Mouse (Mus musculus) intestine, postnatal 0 days (tissue): ENCODE measurements around the gene Amz2. TPM values are rescaled to one million over a fixed set of nuclear protein-coding genes. Genes with fewer than 3 reads are reported as not detected.

Source experiments
- ATAC-seq: fragments of 200-750 bp; cut with Nextera tagmentation; 2 replicates; pipeline ENCODE4 v1.8.0; 2017; ENCODE audit warnings: mild to moderate bottlenecking, moderate TSS enrichment, moderate library complexity
- H3K27ac ChIP-seq: fragments of 300-500 bp; sonication (generic); 2 replicates; pipeline ENCODE4 v1.5.1; 2014; ENCODE audit warnings: mild to moderate bottlenecking, low read depth, low read length, moderate library complexity
- H3K27me3 ChIP-seq: fragments of 300-500 bp; sonication (generic); replicated peaks from 2 replicates; pipeline ENCODE4 v1.6.1; 2014; ENCODE audit warnings: low read length, mixed read lengths; ENCODE audit not compliant: control insufficient read depth, insufficient read depth
- H3K36me3 ChIP-seq: fragments of 300-500 bp; sonication (generic); 2 replicates; pipeline ENCODE4 v1.6.1; 2014; ENCODE audit warnings: mild to moderate bottlenecking, moderate library complexity; ENCODE audit not compliant: control insufficient read depth, insufficient read depth
- H3K4me1 ChIP-seq: fragments of 300-500 bp; sonication (generic); replicated peaks from 2 replicates; pipeline ENCODE4 v1.6.1; 2014; ENCODE audit warnings: antibody characterized with exemption, low read length, mixed read lengths; ENCODE audit not compliant: control insufficient read depth, insufficient read depth
- H3K4me2 ChIP-seq: fragments of 300-500 bp; sonication (generic); replicated peaks from 2 replicates; pipeline ENCODE4 v1.6.1; 2014; ENCODE audit warnings: low read depth, mild to moderate bottlenecking, moderate library complexity
- H3K4me3 ChIP-seq: fragments of 300-500 bp; sonication (generic); 2 replicates; pipeline ENCODE4 v1.5.1; 2014; ENCODE audit warnings: low read depth, low read length
- H3K9ac ChIP-seq: fragments of 300-500 bp; sonication (generic); 2 replicates; pipeline ENCODE4 v1.6.1; 2014; ENCODE audit warnings: mild to moderate bottlenecking, low read depth, low read length
- H3K9me3 ChIP-seq: fragments of 300-500 bp; sonication (generic); 2 replicates; pipeline ENCODE4 v1.6.1; 2016; ENCODE audit warnings: mixed run types; ENCODE audit not compliant: control insufficient read depth
- CTCF ChIP-seq: sonication (generic); IDR thresholded peaks from 2 replicates; pipeline ENCODE4 v1.5.1; 2016; ENCODE audit warnings: low read depth, mild to moderate bottlenecking, control low read depth, antibody characterized with exemption, moderate library complexity
- WGBS: fragments of 180-500 bp; shearing (Covaris S2); extraction: QIAGEN DNeasy Blood & Tissue Kit; methylation state at CpG from one replicate; pipeline ENCODE4 v1.1.7; 2014; 5-methylcytosine and 5-hydroxymethylcytosine counted together
- polyA plus RNA-seq: library from polyadenylated mRNA; unstranded; fragments of >200 nt; fragmentation: Nextera tagmentation; extraction: Ambion mirVana; gene quantifications from 2 replicates; pipeline ENCODE4 v1.2.1, GENCODE M21; 2015

Amz2 gene
- polyA plus RNA-seq, 1 experiment from 2014 or later, result 22.7 TPM

GRCm38 (mm10) chr11:109410197-109410980 is 15.4 kb upstream of the Amz2 start:
- TF ChIP-seq CTCF, result no peak
- Histone ChIP-seq H3K4me2 (no peak overlapping the region), H3K27ac (no peak overlapping the region), H3K27me3 (no peaks in the 10 kb centered on the region), H3K36me3 (no peaks in the 10 kb centered on the region), H3K9me3 (no peaks in the 10 kb centered on the region), H3K9ac (no peak overlapping the region), H3K4me1 (no peaks in the 10 kb centered on the region), H3K4me3 (no peak overlapping the region)
- 76% methylated on average over 15 of the region's 15 CpGs for WGBS
- no peak for ATAC-seq

GRCm38 (mm10) chr11:109413617-109414016 is 12.1 kb upstream of the Amz2 start, which contains the start of gene 9930022D16Rik:
Gene 9930022D16Rik (plus strand): TSS chr11:109413917.
- H3K27ac ChIP-seq, result no peak within 1 kb of the TSS
- H3K27me3 ChIP-seq, result no peaks in the 10 kb centered on the region
- no peaks in the 10 kb centered on the region for H3K36me3 ChIP-seq
- no peaks in the 10 kb centered on the region for H3K9me3 ChIP-seq
- no peak for TF ChIP-seq CTCF
- H3K4me3 ChIP-seq, result no peak within 1 kb of the TSS
- no peaks in the 10 kb centered on the region for H3K4me1 ChIP-seq
- no peak within 1 kb of the TSS for H3K4me2 ChIP-seq
- 77% methylated on average over 6 of the region's 6 CpGs for WGBS
- ATAC-seq, result no peak
- no peak within 1 kb of the TSS for H3K9ac ChIP-seq

GRCm38 (mm10) chr11:109414802-109415201 is 10.9 kb upstream of the Amz2 start:
- Histone ChIP-seq H3K27ac (no peak overlapping the region), H3K4me3 (no peak overlapping the region), H3K27me3 (no peaks in the 10 kb centered on the region), H3K4me2 (no peak overlapping the region), H3K9ac (no peak overlapping the region), H3K4me1 (no peaks in the 10 kb centered on the region), H3K9me3 (no peaks in the 10 kb centered on the region), H3K36me3 (no peaks in the 10 kb centered on the region)
- no peak for ATAC-seq
- WGBS, result 90% methylated on average over 5 of the region's 5 CpGs
- no peak for TF ChIP-seq CTCF

GRCm38 (mm10) chr11:109416709-109417420 is 8.9 kb upstream of the Amz2 start:
- no peak for TF ChIP-seq CTCF
- Histone ChIP-seq H3K27ac (no peak overlapping the region), H3K4me3 (no peak overlapping the region), H3K9ac (no peak overlapping the region), H3K36me3 (no peaks in the 10 kb centered on the region), H3K9me3 (no peaks in the 10 kb centered on the region), H3K27me3 (no peaks in the 10 kb centered on the region), H3K4me1 (no peaks in the 10 kb centered on the region), H3K4me2 (no peak overlapping the region)
- ATAC-seq, result no peak
- 35% methylated on average over 8 of the region's 8 CpGs for WGBS

- H3K36me3 ChIP-seq, result no peaks in the 10 kb centered on the region
- no peak for TF ChIP-seq CTCF
These were observed 8.2 kb upstream of the Amz2 start for GRCm38 (mm10) chr11:109417472-109418040.

GRCm38 (mm10) chr11:109419461-109419860 is 6.3 kb upstream of the Amz2 start:
- Histone ChIP-seq H3K4me3 (no peak overlapping the region), H3K36me3 (no peaks in the 10 kb centered on the region), H3K27ac (no peak overlapping the region), H3K4me1 (no peaks in the 10 kb centered on the region), H3K4me2 (no peak overlapping the region), H3K9me3 (no peaks in the 10 kb centered on the region), H3K27me3 (no peaks in the 10 kb centered on the region), H3K9ac (no peak overlapping the region)
- no peak for TF ChIP-seq CTCF
- ATAC-seq, result no peak
- WGBS, result 28% methylated on average over 4 of the region's 4 CpGs

More at GRCm38 (mm10) chr11:109417472-109418040, 8.2 kb upstream of the Amz2 start:
- no peak overlapping the region for H3K4me2 ChIP-seq
- no peak for ATAC-seq
- no peak overlapping the region for H3K9ac ChIP-seq
- H3K9me3 ChIP-seq, result no peaks in the 10 kb centered on the region
- no peaks in the 10 kb centered on the region for H3K4me1 ChIP-seq
- WGBS, result 81% methylated on average over 9 of the region's 9 CpGs
- no peak overlapping the region for H3K27ac ChIP-seq
- no peak overlapping the region for H3K4me3 ChIP-seq
- no peaks in the 10 kb centered on the region for H3K27me3 ChIP-seq
